Mouse (Mus musculus) right cerebral cortex, postnatal 25 days (tissue): ENCODE measurements around the gene Fndc3b.
"Not testable (repeated sequence)": the region's sequence is repeated elsewhere in the genome, so short reads cannot be mapped to it uniquely, and the experiment has no call there.

Experiments used
- DNase-seq: peaks from one replicate; pipeline ENCODE4 v3.0.0; 2022

Fndc3b gene

GRCm38 (mm10) chr3:27456514-27456913 lies 254.6 kb downstream of the Fndc3b start:
- DNase-seq: no peak

- no peak for DNase-seq
Observed at GRCm38 (mm10) chr3:27454402-27455195, 256.5 kb downstream of the Fndc3b start.

GRCm38 (mm10) chr3:27453453-27454098 lies 257.5 kb downstream of the Fndc3b start:
- no peak for DNase-seq

GRCm38 (mm10) chr3:27449447-27449846 lies 261.7 kb downstream of the Fndc3b start:
- no peak for DNase-seq

GRCm38 (mm10) chr3:27448367-27448766 lies 262.7 kb downstream of the Fndc3b start:
- no peak for DNase-seq

- DNase-seq: no peak
Observed at GRCm38 (mm10) chr3:27439704-27440103, 271.4 kb downstream of the Fndc3b start.

- no peak for DNase-seq
Observed at GRCm38 (mm10) chr3:27435096-27435620, 275.9 kb downstream of the Fndc3b start.

GRCm38 (mm10) chr3:27432981-27433380 lies 278.1 kb downstream of the Fndc3b start:
- no peak for DNase-seq

- DNase-seq: no peak
Observed at GRCm38 (mm10) chr3:27430621-27431263, 280.4 kb downstream of the Fndc3b start.

- DNase-seq: no peak
Observed at GRCm38 (mm10) chr3:27427406-27427805, 283.7 kb downstream of the Fndc3b start.

- no peak for DNase-seq
Observed at GRCm38 (mm10) chr3:27424049-27424667, 286.9 kb downstream of the Fndc3b start.

GRCm38 (mm10) chr3:27422521-27422920 lies 288.6 kb downstream of the Fndc3b start:
- DNase-seq: no peak

GRCm38 (mm10) chr3:27421980-27422379 lies 289.1 kb downstream of the Fndc3b start:
- no peak for DNase-seq

GRCm38 (mm10) chr3:27418602-27419001 lies 292.5 kb downstream of the Fndc3b start:
- no peak for DNase-seq

- no peak for DNase-seq
Observed at GRCm38 (mm10) chr3:27416786-27417185, 294.3 kb downstream of the Fndc3b start.

GRCm38 (mm10) chr3:27413566-27413965 lies 297.5 kb downstream of the Fndc3b start:
- DNase-seq: no peak

- no peak for DNase-seq
Observed at GRCm38 (mm10) chr3:27411286-27411685, 299.8 kb downstream of the Fndc3b start.

- DNase-seq: no peak
Observed at GRCm38 (mm10) chr3:27408564-27408963, 302.5 kb downstream of the Fndc3b start.

GRCm38 (mm10) chr3:27406440-27406839 lies 304.7 kb downstream of the Fndc3b start:
- no peak for DNase-seq

GRCm38 (mm10) chr3:27400996-27401395 lies 310.1 kb downstream of the Fndc3b start:
- DNase-seq: not testable (repeated sequence)

GRCm38 (mm10) chr3:27389923-27390322 lies 321.2 kb downstream of the Fndc3b start:
- no peak for DNase-seq

GRCm38 (mm10) chr3:27384836-27385235 lies 326.3 kb downstream of the Fndc3b start:
- no peak for DNase-seq

GRCm38 (mm10) chr3:27377935-27378334 lies 333.2 kb downstream of the Fndc3b start:
- DNase-seq: no peak
